In the genomic region with DNA sequence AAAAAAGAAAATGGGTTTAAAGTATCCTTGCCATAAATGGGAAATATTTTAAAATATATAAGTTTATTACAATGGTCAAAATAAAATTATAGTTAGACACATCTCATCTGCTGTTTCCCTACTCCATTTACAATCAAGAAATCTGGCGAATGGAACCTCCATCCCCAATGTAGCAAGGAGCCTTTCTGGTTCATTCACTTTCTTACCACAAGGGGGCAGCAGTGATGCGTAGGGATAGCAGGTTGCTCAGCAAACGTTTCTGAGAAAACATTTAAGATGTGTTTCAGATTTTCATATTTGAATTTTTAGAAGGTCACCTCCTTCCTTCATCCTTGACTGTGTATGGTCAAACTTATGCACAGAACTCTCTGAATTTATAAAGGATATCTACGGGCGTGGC, we compare ENCODE assay signal across 10 mouse cellular contexts. TPM values are rescaled to one million over a fixed set of nuclear protein-coding genes. Genes with fewer than 3 reads are reported as not detected.
DNase-seq lines count a peak whose midpoint lies in the region; ATAC-seq lines count a peak whose summit lies in the region.
"Had no signal": no experiment of that assay in that cellular context is flagged by ENCODE, and none has a peak within 500 bp of the region (broad histone marks: within the 10 kb centered on the region; RNA-seq: fewer than 3 reads in every experiment).

No protein-coding gene starts in this region.

- no peak overlapping the region for H3K9ac ChIP-seq in lung, embryonic 16.5 days (ENCODE audit: low read length)

- peaks cover 4% of the 10 kb centered on the region; the same call in 1 of the 2 replicates for H3K36me3 ChIP-seq in lung, embryonic 16.5 days (ENCODE audit: control insufficient read depth, insufficient read depth, low read length)

- no peaks in the 10 kb centered on the region for H3K9me3 ChIP-seq in lung, embryonic 16.5 days (ENCODE audit: control insufficient read depth, low read length)

- no peaks in the 10 kb centered on the region; the same call in 1 of the 2 replicates for H3K4me1 ChIP-seq in lung, embryonic 16.5 days (replicated peaks; ENCODE audit: control insufficient read depth, insufficient read depth, low read length)

- H3K27me3 ChIP-seq in lung, embryonic 16.5 days (ENCODE audit: control insufficient read depth, insufficient read depth, low read depth, low read length) = no peaks in the 10 kb centered on the region

- no peak overlapping the region for H3K27ac ChIP-seq in lung, embryonic 16.5 days (ENCODE audit: low read length)

- H3K4me2 ChIP-seq in lung, embryonic 16.5 days (ENCODE audit: low read depth, low read length) = no peak overlapping the region

- DNase-seq in adrenal gland, adult 2 months = peak; percentile 23
- DNase-seq in adrenal gland, adult 8-10 months = no peak
- peak; percentile 44 for DNase-seq in urinary bladder, postnatal 25 days (ENCODE audit: low spot score)
- DNase-seq in urinary bladder, adult 2 months (ENCODE audit: low spot score) = no peak
- peak; percentile 55 for DNase-seq in embryo, embryonic 11.5 days (ENCODE audit: low read depth, low spot score)
- peak; percentile 47 to 75 for DNase-seq in kidney, postnatal 36 days
- peak; percentile 66 to 81 for DNase-seq in spleen, postnatal 4 days (ENCODE audit: low spot score in 2 of 2)

- 40% methylated on average over 5 of the region's 5 CpGs for WGBS in lung, embryonic 16.5 days

- H3K4me3 ChIP-seq in lung, embryonic 16.5 days (ENCODE audit: low read length) = no peak overlapping the region

- 0 out of 2 replicates have a peak, but pooled peaks have one; percentile 31 for ATAC-seq in lung, embryonic 16.5 days (ENCODE audit: low read depth)

RNA-seq across cellular contexts. Expression of a gene that starts 45.1 kb away (rescaled TPM):
- total RNA-seq in adrenal gland, adult 2 months (2021) = 1 to 10 TPM in 1 of 2 experiments, not detected in 1; 1.3 TPM
- polyA plus RNA-seq in adrenal gland, adult 2 months (2012; rRNA removed) = not detected in 2 replicates
- total RNA-seq in adrenal gland, adult 8-10 months (2022) = not detected
- polyA plus RNA-seq in urinary bladder, adult 2 months (2012; rRNA removed) = 0.15 and 0.22 TPM in 2 replicates
- polyA plus RNA-seq in lung, embryonic 16.5 days (2015; fragmentation: Nextera tagmentation; extraction: Ambion mirVana) = 0.36 and 2.4 TPM in 2 replicates
- total RNA-seq: hematopoietic stem cell, adult 5-6 weeks had no signal
- polyA plus RNA-seq: C2C12 had no signal

Comparison
In these comparisons a context has a peak if more than half of its experiments do, and no peak if none do; other contexts are left out.
1. DNase-seq: peak in adrenal gland, adult 2 months (single experiment), urinary bladder, postnatal 25 days (single experiment), embryo, embryonic 11.5 days (single experiment), kidney, postnatal 36 days (2 of 2) and spleen, postnatal 4 days (2 of 2); none in adrenal gland, adult 8-10 months (single experiment) and urinary bladder, adult 2 months (single experiment).